Mouse (Mus musculus): Measurements from ENCODE around the gene Wwox. TPM values are rescaled to one million over a fixed set of nuclear protein-coding genes. Genes with fewer than 3 reads are reported as not detected.
"Not testable (repeated sequence)": the region's sequence is repeated elsewhere in the genome, so short reads cannot be mapped to it uniquely, and the experiment has no call there.

The Wwox gene
- total RNA-seq, 2 experiments from 2014 or later: 28.8 to 30.2 TPM

DNA sequence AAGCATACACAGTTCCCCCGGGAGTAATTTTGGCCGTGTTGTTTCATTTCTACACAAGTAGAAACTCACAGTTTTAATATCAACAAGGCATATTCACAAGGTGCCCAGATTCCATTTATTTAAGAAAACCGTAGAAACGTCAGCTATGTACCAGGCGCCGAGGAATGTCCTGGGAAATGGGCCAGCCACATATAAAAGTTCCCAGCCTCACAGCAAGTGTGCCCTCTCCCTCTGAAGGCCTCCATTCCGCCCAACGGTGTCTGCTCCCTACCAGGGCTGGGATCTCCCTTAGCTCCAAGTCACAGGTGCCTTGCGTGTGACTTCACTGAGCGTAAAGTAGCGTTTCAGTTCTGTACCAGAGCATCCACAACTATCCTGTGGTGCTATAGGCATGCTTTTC lies 346.4 kb downstream of the Wwox start:
- DNase-seq (ENCODE audit: low spot score in 2 of 2): no peak

DNA sequence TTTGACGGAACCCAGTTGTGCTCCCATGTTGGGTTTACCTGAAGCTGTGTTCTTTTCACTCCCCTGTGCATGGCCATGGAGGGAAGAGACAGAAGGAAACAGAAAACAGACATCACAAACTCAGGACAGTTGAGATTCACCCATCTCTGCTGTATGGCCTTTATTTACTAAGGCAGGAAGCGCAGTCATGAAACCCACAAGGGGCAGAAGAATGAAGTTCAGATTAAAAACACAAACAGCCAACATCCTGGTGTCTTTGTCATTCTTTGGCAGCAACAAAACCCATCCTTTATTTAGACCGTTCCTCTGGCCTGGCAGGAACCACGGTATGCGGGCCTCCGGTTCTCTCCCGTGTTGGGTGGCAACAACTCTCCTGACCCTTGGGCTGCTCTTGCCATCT lies 350.2 kb downstream of the Wwox start:
- no peak for DNase-seq (ENCODE audit: low spot score in 2 of 2)

DNA sequence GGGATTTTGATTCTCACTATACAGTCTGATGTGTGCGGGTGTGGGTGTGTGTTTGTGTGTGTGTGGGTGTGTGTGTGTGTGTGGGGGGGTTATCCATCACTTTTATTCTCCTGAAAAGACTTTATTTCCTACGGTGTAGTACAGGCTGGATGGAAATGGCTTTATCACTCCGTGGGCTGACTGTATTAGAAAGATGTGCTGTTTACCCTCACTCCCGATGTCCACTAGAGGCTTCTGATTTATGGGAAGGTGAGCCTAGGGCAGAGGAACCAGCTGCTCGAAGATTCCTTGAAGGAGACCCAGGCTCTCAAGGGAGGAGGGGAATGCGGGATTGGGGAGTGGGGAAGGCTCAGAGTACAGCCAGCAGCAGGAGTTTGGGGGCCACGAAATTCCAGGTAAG lies 351.3 kb downstream of the Wwox start:
- DNase-seq (ENCODE audit: low spot score in 2 of 2): no peak

DNA sequence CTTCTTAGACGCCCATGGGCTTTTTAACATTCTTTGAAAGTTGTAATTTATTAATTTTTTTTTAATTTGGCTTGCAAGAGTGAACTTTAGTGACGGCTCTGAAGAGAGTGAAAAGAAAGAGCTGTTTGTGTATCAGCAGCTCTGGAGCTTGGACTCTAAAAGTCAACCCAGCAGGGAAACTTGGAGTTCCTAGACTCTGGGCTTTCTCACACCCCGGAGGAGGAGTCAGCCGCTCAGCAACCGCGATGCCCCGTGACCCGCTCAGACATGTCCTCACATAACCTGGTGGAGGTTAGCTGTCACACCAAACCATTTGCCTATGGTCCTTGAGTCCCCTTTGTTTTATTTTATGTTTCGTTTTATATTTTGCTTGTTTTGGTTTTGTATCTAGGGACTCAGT lies 354.2 kb downstream of the Wwox start:
- no peak for DNase-seq (ENCODE audit: low spot score in 2 of 2)

DNA sequence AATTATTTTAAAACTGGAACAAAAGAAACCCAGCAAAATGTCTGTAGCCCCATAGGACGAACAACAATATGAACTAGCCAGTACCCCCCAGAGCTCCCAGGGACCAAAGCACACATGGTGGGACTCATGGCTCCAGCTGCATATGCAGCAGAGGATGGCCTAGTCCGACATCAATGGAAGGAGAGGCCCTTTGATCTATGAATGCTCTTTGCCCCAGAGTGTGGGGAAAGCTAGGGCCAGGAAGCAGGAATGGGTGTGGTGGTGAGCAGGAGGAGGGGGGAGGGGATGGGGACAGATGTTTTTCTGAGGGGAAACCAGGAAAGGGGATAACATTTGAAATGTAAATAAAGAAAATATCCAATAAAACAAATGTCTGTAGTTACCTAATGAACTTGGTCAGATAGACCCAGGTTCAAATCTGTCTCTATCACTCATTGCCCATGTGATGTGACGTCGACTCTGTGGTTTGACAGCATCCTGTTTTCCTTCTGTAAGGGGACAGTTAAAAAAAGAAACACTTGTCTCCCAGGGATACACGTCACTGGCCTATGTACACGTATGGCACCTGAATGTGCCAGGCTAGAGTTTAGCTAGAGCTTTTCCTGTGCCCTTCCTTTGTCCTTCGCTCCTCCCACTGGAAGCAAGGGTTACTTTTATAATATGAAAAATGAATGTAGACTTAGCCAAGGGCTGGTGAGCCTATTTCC lies 362.1 kb downstream of the Wwox start:
- no peak for DNase-seq (ENCODE audit: low spot score in 2 of 2)

DNA sequence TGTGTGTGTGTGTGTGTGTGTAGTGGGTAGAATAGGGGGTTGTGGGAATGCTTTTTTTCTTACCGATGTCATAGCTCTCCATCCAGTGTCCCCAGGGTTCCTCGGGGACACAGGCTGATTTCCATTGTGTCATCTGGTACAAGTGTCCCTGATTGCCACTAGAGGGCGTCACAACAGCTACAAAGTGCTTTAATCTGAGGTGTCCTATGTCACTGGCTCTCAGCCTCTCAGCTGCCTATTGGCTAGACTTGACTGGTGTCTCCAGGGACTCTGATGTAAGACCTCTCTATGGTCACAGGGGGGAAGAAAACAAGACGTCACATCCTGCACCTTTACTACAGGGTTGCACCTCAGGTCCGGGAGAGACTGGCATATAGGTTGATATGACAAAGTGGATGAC lies 363.7 kb downstream of the Wwox start:
- no peak for DNase-seq (ENCODE audit: low spot score in 2 of 2)

DNA sequence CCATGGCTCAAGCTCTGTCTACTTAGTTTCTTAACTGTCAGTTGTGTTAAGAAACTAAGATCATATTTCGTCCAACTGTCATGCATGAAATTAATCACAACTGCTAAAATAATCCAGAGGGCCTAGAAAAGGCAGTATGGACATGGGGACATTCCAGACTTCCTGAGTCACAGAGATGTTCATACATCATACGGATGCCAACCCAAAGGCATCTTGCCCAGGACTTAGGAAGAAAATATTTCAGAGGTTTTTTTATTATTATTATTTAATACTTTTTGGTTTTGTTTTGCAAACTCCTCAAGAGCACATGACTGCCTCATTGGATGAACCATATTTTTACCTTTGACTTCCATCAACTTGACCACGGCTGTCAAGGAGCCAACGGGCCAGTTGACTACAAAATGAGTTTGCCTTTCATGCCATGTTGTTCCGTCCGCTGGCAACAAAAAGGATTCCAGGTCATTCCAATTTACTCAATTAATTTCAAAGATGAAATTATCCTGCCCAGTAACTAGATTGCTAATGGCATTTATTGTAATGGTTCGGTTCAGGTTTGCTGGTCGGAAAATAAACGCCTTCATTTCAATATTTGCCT lies 367.5 kb downstream of the Wwox start:
- DNase-seq (ENCODE audit: low spot score in 2 of 2): no peak

DNA sequence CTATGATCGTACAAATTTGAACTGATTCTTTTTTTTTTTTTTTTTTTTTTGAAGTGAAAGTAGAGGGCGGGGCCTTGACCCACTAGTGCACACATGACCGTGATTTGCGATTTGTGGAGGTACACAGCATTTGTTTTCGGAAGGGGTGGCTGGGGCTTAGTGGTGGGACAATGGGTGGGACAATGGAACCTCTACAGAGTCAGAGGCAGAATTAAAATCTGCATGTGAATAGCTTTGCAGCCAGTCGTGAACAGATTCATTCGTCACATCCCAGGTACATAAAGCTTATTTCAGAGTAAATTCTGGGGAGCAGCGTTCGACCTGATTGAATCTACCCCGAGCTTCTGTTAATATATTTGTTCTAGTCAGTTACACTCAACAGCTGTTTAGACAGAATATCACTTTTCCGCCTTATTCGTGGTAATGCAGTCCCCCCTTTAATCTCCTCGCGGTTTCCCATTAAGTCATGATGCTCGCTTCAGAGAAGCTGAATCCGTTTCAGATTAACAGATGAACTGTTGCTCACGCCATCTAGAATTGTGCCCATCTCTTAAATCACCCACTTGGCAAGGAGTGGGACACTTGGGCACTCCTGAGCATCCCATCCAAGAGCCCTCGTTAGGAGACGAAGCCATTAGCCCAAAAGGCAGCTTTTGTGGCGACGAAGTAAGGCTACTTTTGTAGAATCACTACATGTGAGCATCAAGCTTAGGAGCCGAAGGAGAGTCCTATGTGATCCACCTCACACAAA lies 368.4 kb downstream of the Wwox start:
- no peak for DNase-seq (ENCODE audit: low spot score in 2 of 2)

DNA sequence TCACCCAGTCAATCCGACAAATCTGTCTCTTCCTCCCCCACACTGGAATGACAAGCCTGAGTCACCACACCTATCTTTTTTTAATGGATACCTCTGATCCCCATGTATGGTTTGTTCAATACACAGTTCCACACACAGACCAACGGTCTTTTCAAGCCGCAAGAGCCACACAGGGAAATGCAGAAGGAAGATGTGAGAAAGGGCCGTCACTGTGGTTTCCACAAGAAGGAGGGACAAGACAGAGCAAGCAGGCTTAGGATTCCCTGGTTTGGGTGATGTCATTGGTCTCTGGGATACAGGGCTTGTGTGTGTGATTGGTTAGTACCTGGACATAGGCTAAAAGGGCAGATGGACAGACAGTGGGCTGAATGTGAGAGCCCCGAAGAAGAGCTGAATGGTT lies 371.0 kb downstream of the Wwox start:
- DNase-seq (ENCODE audit: low spot score in 2 of 2): no peak

DNA sequence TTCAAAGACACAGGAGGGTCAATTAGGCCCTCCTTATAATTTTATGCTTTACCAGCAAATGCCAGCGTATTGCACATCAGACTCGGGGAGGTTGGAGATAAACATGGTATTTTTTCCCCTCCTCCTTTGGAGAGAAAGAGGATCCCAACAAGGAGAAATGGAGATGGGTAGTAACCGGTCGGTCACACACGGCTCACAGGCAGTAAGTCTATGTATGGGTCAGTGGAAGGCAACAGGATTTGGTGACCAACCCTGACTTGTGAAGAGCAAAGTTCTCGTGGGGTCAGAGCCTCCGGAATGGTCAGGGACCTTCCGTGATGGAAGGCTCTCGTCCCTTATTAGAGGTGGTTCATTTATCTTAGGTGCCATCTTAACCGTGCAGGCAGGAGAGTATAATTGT lies 374.4 kb downstream of the Wwox start:
- no peak for DNase-seq (ENCODE audit: low spot score in 2 of 2)

DNA sequence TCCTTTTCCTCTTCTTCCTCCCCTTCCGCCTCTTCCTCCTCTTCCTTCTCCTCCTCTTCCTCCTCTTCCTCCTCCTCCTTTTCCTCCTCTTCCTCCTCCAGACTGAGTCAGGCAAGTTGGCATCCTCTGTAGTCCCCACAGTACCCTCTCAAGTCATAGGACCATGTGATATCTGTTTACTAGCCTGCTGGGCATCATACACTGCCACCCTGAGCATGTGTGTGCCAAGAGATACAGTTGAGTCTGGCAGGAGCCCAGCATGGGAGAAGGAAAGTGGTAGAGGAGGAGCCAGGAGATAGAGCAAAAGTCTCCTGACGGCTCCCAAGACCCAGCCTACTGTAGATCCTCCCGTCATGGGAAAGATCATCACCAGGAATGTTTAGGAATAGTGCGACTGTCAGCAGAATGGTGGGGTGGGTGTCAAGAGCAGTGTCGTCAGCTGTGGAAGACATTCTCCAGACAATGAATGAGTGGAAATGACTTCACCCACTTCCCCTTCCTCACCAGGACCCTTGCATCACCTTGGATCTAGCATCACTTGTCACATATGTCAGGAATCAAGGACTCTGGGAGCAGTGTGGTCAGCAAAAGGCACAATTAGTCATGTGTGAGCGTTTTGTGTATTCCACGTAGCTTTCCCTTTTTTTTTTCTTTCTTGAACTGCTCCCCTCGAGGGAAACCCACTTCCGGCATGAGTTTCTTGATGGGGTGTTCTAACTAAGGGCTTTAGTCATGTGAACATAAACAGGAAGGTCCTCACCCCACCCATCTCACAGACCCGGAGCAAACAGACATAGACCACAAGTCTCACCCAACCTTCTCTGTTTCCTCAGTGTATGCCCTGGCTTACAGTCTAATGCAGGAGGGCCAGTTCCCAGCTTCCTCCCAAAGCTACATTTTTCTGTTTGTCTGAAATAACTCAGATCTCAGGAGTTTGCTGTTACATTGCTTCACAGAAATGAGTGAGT lies 375.6 kb downstream of the Wwox start:
- no peak for DNase-seq (ENCODE audit: low spot score in 2 of 2)

DNA sequence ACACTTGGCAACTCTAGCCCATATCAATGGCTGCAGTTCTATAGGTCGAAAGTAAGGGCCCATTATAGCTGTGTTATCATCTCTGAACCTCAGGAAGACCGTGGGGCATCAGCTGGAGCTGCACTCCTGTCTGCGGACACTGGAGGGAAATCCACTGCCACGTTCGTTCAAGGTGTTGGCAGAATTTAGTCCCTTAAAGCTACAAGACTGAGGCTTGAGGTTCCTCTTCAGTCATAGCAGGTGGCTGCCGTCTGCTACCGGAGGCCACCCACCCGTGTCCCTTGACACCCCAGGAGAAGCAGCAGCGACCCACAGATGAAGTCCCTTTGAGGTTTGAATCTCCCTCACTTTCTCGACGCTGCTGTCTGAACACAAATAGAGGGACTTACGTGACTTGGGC lies 376.9 kb downstream of the Wwox start:
- DNase-seq (ENCODE audit: low spot score in 2 of 2): no peak

DNA sequence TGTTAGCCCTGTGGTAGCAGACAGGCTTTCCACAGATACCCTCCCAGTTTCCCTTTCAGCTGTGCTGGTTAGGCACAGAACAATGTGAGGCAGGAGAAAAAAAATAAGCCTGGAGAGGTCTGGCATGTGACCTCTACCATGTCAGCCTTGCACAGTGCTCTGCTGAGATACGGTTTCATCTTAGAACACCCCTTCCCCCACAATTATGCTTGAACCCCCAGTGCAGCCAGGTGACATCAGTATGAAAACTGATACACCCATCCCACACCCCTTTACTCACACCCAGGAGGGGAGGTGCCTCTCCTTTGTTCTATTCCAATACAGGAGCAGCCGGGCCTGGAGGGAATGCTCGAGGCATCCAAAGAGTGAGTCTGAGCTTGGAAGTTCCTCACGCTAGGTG lies 377.5 kb downstream of the Wwox start:
- no peak for DNase-seq (ENCODE audit: low spot score in 2 of 2)

DNA sequence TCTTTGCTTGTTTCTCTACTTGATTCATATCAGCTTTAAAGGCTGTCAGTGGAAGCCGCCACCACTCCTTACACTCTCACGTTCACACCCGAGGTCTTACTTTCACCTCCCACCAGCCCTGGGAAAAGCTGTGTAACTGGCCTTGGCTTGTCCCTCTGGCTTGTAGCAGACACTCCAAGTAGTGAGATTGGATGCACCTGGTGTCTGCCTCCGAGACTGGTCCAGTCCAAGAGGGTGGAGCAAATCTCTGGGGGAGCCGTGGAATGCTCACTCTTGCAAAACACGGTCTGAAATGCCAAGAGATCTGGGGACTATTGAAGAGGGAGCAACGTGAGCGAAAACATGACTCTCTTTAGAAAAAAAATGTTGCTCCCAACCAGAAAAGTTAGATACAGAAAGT lies 382.1 kb downstream of the Wwox start:
- no peak for DNase-seq (ENCODE audit: low spot score in 2 of 2)

DNA sequence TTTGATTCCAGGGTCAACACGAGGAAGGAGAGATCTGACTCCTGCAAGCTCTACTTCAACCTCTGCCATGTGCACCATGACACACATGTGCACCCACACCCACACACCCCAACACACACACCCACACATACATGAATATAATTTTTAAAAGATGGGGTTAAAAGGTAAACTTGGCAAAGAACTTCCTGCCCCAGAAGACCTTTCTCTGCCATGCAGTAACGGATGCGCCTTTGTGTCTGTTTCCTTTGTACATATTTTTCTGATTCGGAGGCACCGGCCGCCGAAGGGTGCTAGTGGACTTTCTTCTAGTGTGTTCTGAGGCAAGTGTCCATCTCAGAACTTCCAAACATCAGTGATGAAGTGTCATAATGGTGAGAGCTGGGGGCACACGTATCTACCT lies 386.0 kb downstream of the Wwox start:
- DNase-seq (ENCODE audit: low spot score in 2 of 2): no peak

DNA sequence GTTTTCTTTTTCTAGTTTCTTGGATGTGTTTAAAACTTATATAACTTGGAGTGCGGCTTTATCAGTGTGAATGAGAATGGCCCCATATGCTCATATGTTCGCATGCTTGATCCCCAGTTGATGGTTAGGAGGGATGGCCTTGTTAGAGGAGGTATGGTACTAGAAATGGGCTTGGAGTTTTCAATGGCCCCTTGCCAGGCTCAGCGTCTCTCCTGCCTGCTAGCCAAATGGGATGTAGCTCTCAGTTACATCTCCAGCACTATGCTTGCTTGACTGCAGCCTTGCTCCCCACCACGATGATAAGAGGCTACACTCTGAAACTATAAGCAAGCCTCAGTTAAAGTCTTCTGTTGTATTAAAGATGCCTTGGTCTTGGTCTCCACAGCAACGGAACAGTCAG lies 387.5 kb downstream of the Wwox start:
- no peak for DNase-seq (ENCODE audit: low spot score in 2 of 2)

DNA sequence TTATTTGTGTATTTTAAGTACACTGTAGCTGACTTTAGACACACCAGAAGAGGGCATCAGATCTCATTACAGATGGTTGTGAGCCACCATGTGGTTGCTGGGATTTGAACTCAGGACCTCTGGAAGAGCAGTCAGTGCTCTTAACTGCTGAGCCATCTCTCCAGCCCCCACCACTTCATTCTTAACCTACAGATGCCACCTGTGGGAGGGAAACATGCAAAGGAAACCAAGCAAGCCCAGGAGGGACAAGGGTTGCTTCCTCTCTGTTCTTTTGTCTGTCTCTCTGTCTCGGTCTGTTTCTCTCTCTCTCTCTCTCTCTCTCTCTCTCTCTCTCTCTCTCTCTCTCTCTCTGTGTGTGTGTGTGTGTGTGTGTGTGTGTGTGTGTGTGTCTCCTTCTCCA lies 388.4 kb downstream of the Wwox start:
- DNase-seq (ENCODE audit: low spot score in 2 of 2): not testable (repeated sequence)

DNA sequence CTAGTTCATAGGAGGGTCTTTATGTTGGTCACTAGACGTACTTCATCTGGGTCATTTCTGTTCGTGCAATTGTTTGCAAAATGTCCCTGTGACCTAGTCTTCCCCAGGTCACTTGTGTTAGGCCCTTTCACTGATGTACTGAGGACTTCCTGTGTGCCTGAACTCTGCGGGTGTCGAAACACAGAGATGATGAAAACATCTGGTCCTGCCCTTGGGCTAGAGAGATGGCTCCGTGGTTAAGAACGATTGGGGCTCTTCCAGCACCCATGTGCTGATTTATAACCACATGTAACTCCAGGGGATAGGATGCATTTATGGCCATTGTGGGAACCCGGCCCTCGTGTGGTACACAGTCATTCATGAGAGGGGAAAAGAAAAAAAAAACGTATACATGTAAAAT lies 392.1 kb downstream of the Wwox start:
- no peak for DNase-seq (ENCODE audit: low spot score in 2 of 2)

DNA sequence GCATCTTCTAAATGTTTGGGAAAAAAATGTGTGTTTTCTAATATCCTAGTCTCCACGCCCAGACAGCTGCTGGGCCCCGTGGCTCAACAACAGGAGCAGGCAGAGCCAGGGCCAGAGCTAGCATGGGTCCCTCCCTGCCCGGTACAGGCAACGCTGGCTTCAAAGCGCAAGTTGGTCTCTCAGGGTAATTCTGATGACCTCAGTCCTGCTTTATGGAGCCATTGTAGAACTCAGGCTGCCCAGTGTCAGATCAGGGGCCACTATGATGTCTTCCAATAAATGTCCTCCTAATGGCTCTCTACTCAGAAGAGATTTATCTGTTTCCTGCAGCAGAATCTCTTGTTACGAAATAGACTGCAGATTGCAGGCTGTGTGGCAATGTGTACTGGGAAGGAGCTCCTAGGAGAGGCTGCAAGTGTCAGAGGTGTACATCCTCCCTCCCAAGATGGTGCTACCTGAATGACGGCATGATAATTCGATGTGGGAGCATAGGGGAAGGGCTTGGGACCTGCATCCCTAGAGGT lies 392.9 kb downstream of the Wwox start:
- no peak for DNase-seq (ENCODE audit: low spot score in 2 of 2)

DNA sequence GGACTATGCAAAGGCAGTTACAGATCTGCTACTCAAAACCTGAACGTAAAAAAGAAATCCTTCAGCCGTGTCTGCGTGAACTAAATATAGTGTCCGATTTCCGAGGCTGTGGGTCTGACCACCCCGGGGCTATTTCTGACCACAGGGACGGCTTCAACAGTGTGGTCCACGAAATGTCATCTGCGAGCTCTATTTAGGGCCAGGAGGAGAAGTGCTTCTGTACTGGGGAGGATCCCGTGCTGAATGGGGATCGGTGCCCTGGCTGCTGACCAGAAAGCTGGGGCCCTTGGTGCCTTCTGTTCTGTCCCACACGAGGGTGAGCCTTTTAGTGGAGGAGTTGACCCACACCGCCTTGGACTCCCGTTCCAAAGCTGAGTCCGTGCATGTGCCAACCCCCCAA lies 395.3 kb downstream of the Wwox start:
- no peak for DNase-seq (ENCODE audit: low spot score in 2 of 2)

DNA sequence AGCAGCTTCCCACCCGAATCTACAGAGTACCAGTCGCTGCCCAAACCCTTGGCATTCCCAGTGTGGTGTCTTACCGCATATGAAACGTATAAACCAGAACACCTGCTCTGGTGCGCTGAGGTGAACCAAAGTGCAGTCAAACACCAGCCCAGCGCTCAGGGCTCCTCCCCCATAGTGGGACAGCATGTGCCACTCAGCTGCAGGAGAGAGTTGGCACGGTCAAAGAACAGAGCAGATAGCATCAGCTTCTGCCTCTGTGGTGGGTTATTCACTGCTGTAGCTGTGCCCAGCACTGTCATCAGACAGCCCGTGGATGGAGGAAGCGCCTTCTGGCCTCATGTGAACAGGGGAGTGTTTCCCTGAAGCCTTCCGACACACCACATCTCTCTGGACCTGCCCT lies 400.5 kb downstream of the Wwox start:
- DNase-seq (ENCODE audit: low spot score in 2 of 2): no peak
